Mouse (Mus musculus): ENCODE measurements at regions not wholly inside any gene's neighbourhood (a gene's known extent, or its start where the extent isn't known, plus 50 kb on each side); places are given as distances from the start of the nearest gene placed in this dataset.

GRCm38 (mm10) chr12:55933417-55933816, 97.3 kb downstream of the Brms1l start:
- Histone ChIP-seq H3K9me3 (ENCODE audit: control insufficient read depth, low read length) (no peaks in the 10 kb centered on the region), H3K4me1 (replicated peaks; ENCODE audit: control insufficient read depth, insufficient read depth) (no peaks in the 10 kb centered on the region), H3K27me3 (ENCODE audit: control insufficient read depth, insufficient read depth, low read length) (no peaks in the 10 kb centered on the region), H3K4me3 (ENCODE audit: low read depth, low read length) (no peak overlapping the region), H3K9ac (ENCODE audit: low read length) (no peak overlapping the region), H3K27ac (replicated peaks) (no peak overlapping the region), H3K36me3 (ENCODE audit: control insufficient read depth, insufficient read depth, low read length) (no peaks in the 10 kb centered on the region), H3K4me2 (replicated peaks; ENCODE audit: low read depth) (no peak overlapping the region)
- 59% methylated on average over 11 of the region's 11 CpGs for WGBS
- DNase-seq (ENCODE audit: low spot score) (no peak), ATAC-seq (ENCODE audit: low FRiP score, low TSS enrichment) (no peak)
- TF ChIP-seq EP300 (optimal IDR thresholded peaks at IDR 0.05) (no peak), CTCF (IDR thresholded peaks at IDR 0.05; ENCODE audit: low read depth) (no peak)

DNA sequence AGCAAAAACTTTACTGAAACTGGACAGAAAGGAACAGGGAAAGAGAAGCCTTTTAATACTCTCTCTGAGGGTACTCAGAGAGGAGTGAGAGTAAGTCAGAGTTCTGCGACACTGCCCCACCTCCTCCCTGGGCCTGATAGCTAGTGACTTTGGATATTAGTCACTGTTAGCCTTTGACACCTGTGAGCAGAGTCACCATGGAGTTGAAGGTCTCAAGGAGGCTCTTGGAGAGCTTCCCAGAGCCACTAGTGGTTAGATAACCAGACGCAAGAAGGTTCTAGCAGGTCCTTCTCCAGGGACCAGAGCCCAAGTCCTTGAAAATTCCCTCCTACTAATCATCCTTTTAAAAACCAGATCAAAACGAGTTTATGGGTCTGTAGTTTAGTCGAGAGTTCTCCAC, 94.3 kb downstream of the Brms1l start:
- Histone ChIP-seq H3K9ac (ENCODE audit: low read length) (no peak overlapping the region), H3K9me3 (ENCODE audit: control insufficient read depth, low read length) (no peaks in the 10 kb centered on the region), H3K27ac (replicated peaks) (no peak overlapping the region), H3K36me3 (ENCODE audit: control insufficient read depth, insufficient read depth, low read length) (no peaks in the 10 kb centered on the region), H3K27me3 (ENCODE audit: control insufficient read depth, insufficient read depth, low read length) (no peaks in the 10 kb centered on the region), H3K4me1 (replicated peaks; ENCODE audit: control insufficient read depth, insufficient read depth) (no peaks in the 10 kb centered on the region), H3K4me2 (replicated peaks; ENCODE audit: low read depth) (no peak overlapping the region), H3K4me3 (ENCODE audit: low read depth, low read length) (no peak overlapping the region)
- TF ChIP-seq CTCF (IDR thresholded peaks at IDR 0.05; ENCODE audit: low read depth): no peak
- TF ChIP-seq EP300 (optimal IDR thresholded peaks at IDR 0.05): no peak
- ATAC-seq (ENCODE audit: low FRiP score, low TSS enrichment) (no peak), DNase-seq (ENCODE audit: low spot score) (no peak)
- 65% methylated on average over 4 of the region's 4 CpGs for WGBS

- Histone ChIP-seq H3K4me1 (replicated peaks; ENCODE audit: control insufficient read depth, insufficient read depth) (no peaks in the 10 kb centered on the region), H3K4me2 (replicated peaks; ENCODE audit: low read depth) (no peak overlapping the region), H3K27me3 (ENCODE audit: control insufficient read depth, insufficient read depth, low read length) (no peaks in the 10 kb centered on the region), H3K36me3 (ENCODE audit: control insufficient read depth, insufficient read depth, low read length) (no peaks in the 10 kb centered on the region), H3K27ac (replicated peaks) (no peak overlapping the region), H3K9ac (ENCODE audit: low read length) (no peak overlapping the region), H3K9me3 (ENCODE audit: control insufficient read depth, low read length) (no peaks in the 10 kb centered on the region), H3K4me3 (ENCODE audit: low read depth, low read length) (no peak overlapping the region)
- 94% methylated on average over 1 of the region's 1 CpGs for WGBS
- ATAC-seq (ENCODE audit: low FRiP score, low TSS enrichment) (no peak), DNase-seq (ENCODE audit: low spot score) (no peak)
- no peak for TF ChIP-seq CTCF (IDR thresholded peaks at IDR 0.05; ENCODE audit: low read depth)
- TF ChIP-seq EP300 (optimal IDR thresholded peaks at IDR 0.05): no peak
These were observed 90.8 kb downstream of the Brms1l start for GRCm38 (mm10) chr12:55926974-55927321.

DNA sequence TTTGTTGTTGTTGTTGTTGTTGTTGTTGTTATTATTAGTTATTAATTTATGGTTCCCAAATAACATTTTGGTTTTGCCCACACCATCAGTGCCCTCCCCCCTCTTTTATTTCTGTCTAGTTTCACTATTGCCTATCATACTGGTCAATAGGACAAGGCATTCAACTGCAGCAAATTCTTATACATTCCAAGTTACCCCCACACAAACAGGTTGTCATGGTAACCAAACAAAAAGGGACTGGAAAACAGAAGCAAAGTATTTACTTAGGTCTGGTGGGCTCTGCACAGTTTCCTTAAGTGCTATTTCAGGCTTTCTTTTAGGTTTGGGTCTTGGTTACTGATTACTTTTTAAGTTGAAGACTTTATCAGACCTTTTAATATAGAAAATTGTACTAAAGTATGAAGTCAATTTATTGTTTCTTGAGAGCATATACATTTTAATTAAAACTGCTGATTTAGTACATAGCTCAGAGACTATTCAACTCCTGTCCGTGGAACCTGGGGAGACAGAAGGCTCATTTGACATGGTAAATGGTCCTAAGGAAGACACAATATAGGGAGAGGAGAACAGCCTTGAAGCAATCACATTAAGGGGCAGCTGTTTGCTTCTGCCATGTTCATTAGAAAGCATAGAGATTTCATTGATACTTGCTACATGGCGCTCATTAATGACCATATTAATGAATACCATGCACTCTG, 90.3 kb downstream of the Brms1l start:
- Histone ChIP-seq H3K9me3 (ENCODE audit: control insufficient read depth, low read length) (no peaks in the 10 kb centered on the region), H3K27me3 (ENCODE audit: control insufficient read depth, insufficient read depth, low read length) (no peaks in the 10 kb centered on the region), H3K4me3 (ENCODE audit: low read depth, low read length) (no peak overlapping the region), H3K4me2 (replicated peaks; ENCODE audit: low read depth) (no peak overlapping the region), H3K4me1 (replicated peaks; ENCODE audit: control insufficient read depth, insufficient read depth) (no peaks in the 10 kb centered on the region), H3K27ac (replicated peaks) (no peak overlapping the region), H3K36me3 (ENCODE audit: control insufficient read depth, insufficient read depth, low read length) (no peaks in the 10 kb centered on the region), H3K9ac (ENCODE audit: low read length) (no peak overlapping the region)
- 69% methylated on average over 2 of the region's 2 CpGs for WGBS
- DNase-seq (ENCODE audit: low spot score): no peak
- TF ChIP-seq CTCF (IDR thresholded peaks at IDR 0.05; ENCODE audit: low read depth) (no peak), EP300 (optimal IDR thresholded peaks at IDR 0.05) (no peak)
- ATAC-seq (ENCODE audit: low FRiP score, low TSS enrichment): no peak

Data from stomach, postnatal 0 days (tissue).